Mouse (Mus musculus): ENCODE data around the gene Baz2b.

DNA sequence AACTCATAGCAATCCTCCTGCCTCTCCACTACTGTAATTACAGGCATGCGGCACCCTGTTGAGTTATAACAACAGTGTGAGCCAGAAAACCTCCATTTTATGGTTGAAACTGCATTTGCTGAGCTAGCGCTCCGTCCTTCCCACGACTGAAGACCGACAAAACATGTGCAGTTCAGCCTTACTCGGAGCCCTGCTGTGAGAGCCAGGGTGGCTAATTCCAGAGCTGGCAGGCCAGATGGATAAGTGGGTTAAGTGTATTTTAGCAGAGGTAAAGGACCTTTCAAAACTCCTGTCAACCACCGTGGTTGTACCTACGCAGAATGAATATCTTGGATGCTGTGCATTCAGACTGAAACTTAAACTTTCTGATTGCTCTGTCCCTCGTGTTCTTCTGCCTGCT lies 355.3 kb downstream of the Baz2b start:
- no peak for TF ChIP-seq POLR2A (IDR thresholded peaks at IDR 0.05; ENCODE audit: borderline replicate concordance, insufficient read depth, low read length)
- no peak for TF ChIP-seq CTCF (IDR thresholded peaks at IDR 0.05; ENCODE audit: borderline replicate concordance, insufficient read depth, low read depth, low read length)
